Mouse (Mus musculus): Measurements from ENCODE around the gene Sbno2. TPM values are rescaled to one million over a fixed set of nuclear protein-coding genes. Genes with fewer than 3 reads are reported as not detected.

Gene Sbno2
- polyA plus RNA-seq, 1 experiment from 2014 or later: 9.6 TPM

DNA sequence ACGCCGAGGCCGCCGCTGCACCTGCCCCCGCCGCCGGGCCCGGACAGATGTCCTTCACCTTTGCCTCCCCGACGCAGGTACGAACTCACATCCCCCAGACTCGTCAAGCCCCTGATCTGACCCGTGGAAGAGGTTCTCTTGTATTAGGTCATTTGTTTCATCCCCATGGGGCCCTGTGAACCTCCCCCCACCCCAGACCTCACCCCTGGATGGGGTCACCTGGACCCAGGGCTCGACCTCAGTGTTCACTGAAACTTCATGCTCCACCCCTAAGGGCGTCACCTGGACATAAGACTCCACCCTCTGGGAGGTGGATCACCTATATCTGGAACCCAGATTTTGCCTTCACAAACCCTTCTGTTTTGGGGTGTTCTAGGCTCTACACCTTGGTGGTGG, 37.2 kb upstream of the Sbno2 start:
- no peaks in the 10 kb centered on the region for H3K9me3 ChIP-seq (replicated peaks; ENCODE audit: low read length)
- TF ChIP-seq CTCF (IDR thresholded peaks at IDR 0.05; ENCODE audit: low read depth): no peak
- DNase-seq (ENCODE audit: low spot score) (no peak), ATAC-seq (replicated peaks; ENCODE audit: low FRiP score, low read depth) (peak; percentile 1)
- H3K4me1 ChIP-seq (replicated peaks; ENCODE audit: insufficient read depth, low read length): peaks cover 26% of the 10 kb centered on the region
- peak overlapping the region; percentile 87 for H3K9ac ChIP-seq (ENCODE audit: low read depth, low read length)
- peaks cover 24% of the 10 kb centered on the region for H3K36me3 ChIP-seq (ENCODE audit: insufficient read depth, low read length)
- H3K27ac ChIP-seq: peak overlapping the region; percentile 85
- WGBS: 0% methylated on average over 15 of the region's 15 CpGs
- no peaks in the 10 kb centered on the region for H3K27me3 ChIP-seq (ENCODE audit: insufficient read depth, low read length)
- peak overlapping the region; percentile 80 for H3K4me2 ChIP-seq (ENCODE audit: low read length)
- H3K4me3 ChIP-seq (replicated peaks; ENCODE audit: low read depth, low read length): peak overlapping the region; percentile 63

DNA sequence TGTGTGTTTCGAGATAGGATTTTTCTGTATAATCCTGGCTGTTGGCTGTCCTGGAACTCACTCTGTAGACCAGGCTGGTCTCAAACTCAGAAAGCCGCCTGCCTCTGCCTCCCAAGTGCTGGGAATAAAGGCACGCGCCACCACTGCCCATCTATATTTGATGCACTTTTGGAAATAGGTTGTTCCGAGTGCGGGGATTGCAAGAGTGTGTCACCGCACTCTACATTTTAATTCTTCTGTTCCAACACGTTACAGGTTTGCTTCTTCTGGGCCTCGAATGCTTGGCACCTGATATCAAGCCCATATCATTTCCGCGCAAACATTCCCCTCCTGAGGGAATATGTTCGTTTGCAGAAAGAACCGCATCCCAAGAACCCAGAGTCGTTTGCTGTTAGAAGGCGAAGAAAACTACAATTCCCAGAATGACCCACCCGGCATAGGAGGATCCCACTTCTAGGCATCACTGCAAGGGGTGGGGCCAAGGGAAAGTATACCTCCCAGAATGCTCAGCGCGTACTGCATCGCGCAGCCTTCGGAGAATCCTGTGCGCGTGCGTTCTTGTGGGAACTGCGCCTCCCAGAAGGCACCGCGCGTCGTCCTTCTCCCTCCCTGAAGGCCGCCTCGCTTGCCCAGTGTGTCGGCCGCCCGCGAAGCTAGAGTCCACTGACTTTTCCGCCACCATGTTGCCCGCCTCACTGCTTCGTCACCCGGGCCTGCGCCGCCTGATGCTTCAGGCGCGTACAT, 36.6 kb upstream of the Sbno2 start:
- TF ChIP-seq CTCF (IDR thresholded peaks at IDR 0.05; ENCODE audit: low read depth): 0 out of 2 replicates have a peak, but pooled peaks have one; percentile 1
- peak overlapping the region; percentile 87 for H3K9ac ChIP-seq (ENCODE audit: low read depth, low read length)
- peaks cover 25% of the 10 kb centered on the region for H3K4me1 ChIP-seq (replicated peaks; ENCODE audit: insufficient read depth, low read length)
- H3K4me3 ChIP-seq (replicated peaks; ENCODE audit: low read depth, low read length): peak overlapping the region; percentile 63
- H3K9me3 ChIP-seq (replicated peaks; ENCODE audit: low read length): no peaks in the 10 kb centered on the region
- no peaks in the 10 kb centered on the region for H3K27me3 ChIP-seq (ENCODE audit: insufficient read depth, low read length)
- peak overlapping the region; percentile 80 for H3K4me2 ChIP-seq (ENCODE audit: low read length)
- H3K27ac ChIP-seq: peak overlapping the region; percentile 85
- DNase-seq (ENCODE audit: low spot score) (peak; percentile 100), ATAC-seq (replicated peaks; ENCODE audit: low FRiP score, low read depth) (peak; percentile 82)
- under 1% methylated on average over 43 of the region's 43 CpGs for WGBS
- peaks cover 24% of the 10 kb centered on the region for H3K36me3 ChIP-seq (ENCODE audit: insufficient read depth, low read length)

DNA sequence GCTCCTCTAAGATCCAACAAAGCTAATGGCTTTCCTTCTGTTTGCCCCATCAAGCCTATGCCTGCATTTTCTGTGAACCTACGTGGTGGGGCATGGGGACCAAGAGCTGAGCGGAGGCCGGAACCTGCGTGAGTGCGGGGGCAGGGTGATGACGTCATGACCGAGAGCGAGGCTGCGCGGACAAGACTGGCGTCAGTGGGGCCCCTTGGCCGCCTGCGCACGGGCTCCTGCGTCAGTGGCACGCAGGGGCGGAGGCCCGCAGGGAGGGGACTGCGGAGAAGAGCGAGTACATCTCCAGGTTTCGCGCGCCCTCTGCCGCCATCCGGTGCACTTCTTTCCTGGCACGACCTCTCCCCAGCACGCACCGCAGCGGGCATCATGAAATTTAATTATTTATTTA, 35.9 kb upstream of the Sbno2 start:
- TF ChIP-seq CTCF (IDR thresholded peaks at IDR 0.05; ENCODE audit: low read depth): peak; percentile 75
- Histone ChIP-seq H3K9ac (ENCODE audit: low read depth, low read length) (0 out of 2 replicates have a peak overlapping the region, but pooled peaks have one; percentile 40), H3K4me3 (replicated peaks; ENCODE audit: low read depth, low read length) (peak overlapping the region; percentile 63), H3K9me3 (replicated peaks; ENCODE audit: low read length) (no peaks in the 10 kb centered on the region), H3K36me3 (ENCODE audit: insufficient read depth, low read length) (peaks cover 24% of the 10 kb centered on the region), H3K4me1 (replicated peaks; ENCODE audit: insufficient read depth, low read length) (peaks cover 26% of the 10 kb centered on the region), H3K4me2 (ENCODE audit: low read length) (peak overlapping the region; percentile 80), H3K27ac (peak overlapping the region; percentile 85), H3K27me3 (ENCODE audit: insufficient read depth, low read length) (no peaks in the 10 kb centered on the region)
- under 1% methylated on average over 29 of the region's 29 CpGs for WGBS
- DNase-seq (ENCODE audit: low spot score) (peak; percentile 95), ATAC-seq (replicated peaks; ENCODE audit: low FRiP score, low read depth) (peak; percentile 53)

DNA sequence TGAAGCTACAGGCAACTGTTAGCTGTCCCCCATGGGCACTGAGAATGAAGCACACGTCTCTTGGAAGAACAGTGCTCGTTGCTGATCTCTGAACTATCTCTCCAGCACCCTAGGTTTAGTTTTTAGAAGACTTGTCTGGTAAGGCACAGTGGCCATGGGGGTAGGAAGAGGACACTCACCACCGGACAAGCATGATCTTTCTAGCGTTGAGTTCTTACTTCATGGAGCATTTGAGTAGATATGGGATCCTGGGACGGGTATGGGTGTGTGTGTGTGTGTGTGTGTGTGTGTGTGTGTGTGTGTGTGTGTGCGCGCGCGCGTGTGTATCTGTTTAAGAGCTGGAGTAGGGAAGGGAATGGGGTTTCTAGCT, 35.3 kb upstream of the Sbno2 start, which contains the start of gene Cbarp:
Gene Cbarp, minus strand, starts transcription at position 170 of the 370 bp plus-strand sequence.
- H3K4me3 ChIP-seq (replicated peaks; ENCODE audit: low read depth, low read length): peak within 1 kb of the TSS; percentile 63
- peaks cover 26% of the 10 kb centered on the region for H3K4me1 ChIP-seq (replicated peaks; ENCODE audit: insufficient read depth, low read length)
- 74% methylated on average over 10 of the region's 10 CpGs for WGBS
- no peak for ATAC-seq (replicated peaks; ENCODE audit: low FRiP score, low read depth)
- peak within 1 kb of the TSS; percentile 80 for H3K4me2 ChIP-seq (ENCODE audit: low read length)
- no peak for TF ChIP-seq CTCF (IDR thresholded peaks at IDR 0.05; ENCODE audit: low read depth)
- no peak for DNase-seq (ENCODE audit: low spot score)
- 0 out of 2 replicates have a peak within 1 kb of the TSS, but pooled peaks have one; percentile 40 for H3K9ac ChIP-seq (ENCODE audit: low read depth, low read length)
- H3K36me3 ChIP-seq (ENCODE audit: insufficient read depth, low read length): peaks cover 20% of the 10 kb centered on the region
- no peaks in the 10 kb centered on the region for H3K9me3 ChIP-seq (replicated peaks; ENCODE audit: low read length)
- peak within 1 kb of the TSS; percentile 85 for H3K27ac ChIP-seq
- no peaks in the 10 kb centered on the region for H3K27me3 ChIP-seq (ENCODE audit: insufficient read depth, low read length)

DNA sequence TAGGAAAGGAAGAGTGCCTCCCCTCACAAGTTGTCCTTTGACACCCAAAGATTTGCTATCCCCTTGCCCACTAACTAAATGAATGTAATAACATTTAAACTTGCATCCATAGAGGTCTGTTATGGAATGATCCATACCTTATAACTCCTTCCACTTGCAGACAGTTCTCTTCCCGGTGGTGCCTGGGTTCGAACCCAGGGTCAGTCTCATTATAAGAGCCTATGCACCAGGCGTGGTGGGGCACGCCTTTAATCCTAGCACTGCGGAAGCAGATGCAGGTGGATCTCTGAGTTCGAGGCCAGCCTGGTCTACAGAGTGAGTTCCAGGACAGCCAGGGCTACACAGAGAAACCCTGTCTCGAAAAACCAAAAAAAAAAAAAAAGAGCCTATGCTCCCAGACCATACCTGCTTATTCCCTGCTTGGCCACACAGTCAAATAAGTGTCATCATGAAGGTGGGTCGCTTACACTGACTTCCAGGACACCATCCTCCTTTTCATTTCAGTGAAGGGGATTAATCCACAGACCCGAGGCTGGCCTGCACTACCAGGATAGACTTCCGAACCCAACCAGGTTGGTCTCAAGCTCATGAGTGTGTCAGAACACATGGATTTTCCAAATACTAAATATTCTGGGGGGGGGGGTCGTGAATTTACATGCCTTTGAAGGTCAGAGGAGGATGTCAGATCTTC, 34.7 kb upstream of the Sbno2 start:
- no peak for ATAC-seq (replicated peaks; ENCODE audit: low FRiP score, low read depth)
- Histone ChIP-seq H3K9ac (ENCODE audit: low read depth, low read length) (no peak overlapping the region), H3K4me2 (ENCODE audit: low read length) (no peak overlapping the region), H3K4me1 (replicated peaks; ENCODE audit: insufficient read depth, low read length) (peaks cover 26% of the 10 kb centered on the region), H3K4me3 (replicated peaks; ENCODE audit: low read depth, low read length) (no peak overlapping the region), H3K36me3 (ENCODE audit: insufficient read depth, low read length) (peaks cover 16% of the 10 kb centered on the region), H3K27ac (no peak overlapping the region), H3K9me3 (replicated peaks; ENCODE audit: low read length) (no peaks in the 10 kb centered on the region), H3K27me3 (ENCODE audit: insufficient read depth, low read length) (no peaks in the 10 kb centered on the region)
- 81% methylated on average over 11 of the region's 11 CpGs for WGBS
- no peak for TF ChIP-seq CTCF (IDR thresholded peaks at IDR 0.05; ENCODE audit: low read depth)
- no peak for DNase-seq (ENCODE audit: low spot score)

DNA sequence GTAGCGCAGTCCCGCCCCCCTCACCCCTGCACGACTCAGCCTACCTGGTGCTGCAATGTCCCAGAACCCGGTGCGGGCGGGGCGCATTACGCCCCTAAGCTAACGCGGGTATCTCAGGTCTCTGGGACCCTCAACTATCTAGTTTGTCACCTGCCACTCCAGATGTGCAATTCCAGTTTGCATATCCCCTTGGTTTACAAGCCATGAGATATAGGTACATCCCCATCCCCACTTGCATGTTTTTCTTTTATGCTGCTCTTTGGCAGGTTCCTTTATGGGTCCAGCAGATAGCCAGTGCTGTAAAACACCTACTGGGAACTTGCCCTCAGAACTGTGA, 34.0 kb upstream of the Sbno2 start:
- H3K4me2 ChIP-seq (ENCODE audit: low read length): peak overlapping the region; percentile 98
- peaks cover 26% of the 10 kb centered on the region for H3K4me1 ChIP-seq (replicated peaks; ENCODE audit: insufficient read depth, low read length)
- peak overlapping the region; percentile 69; the same call in 1 of the 2 replicates for H3K27ac ChIP-seq
- ATAC-seq (replicated peaks; ENCODE audit: low FRiP score, low read depth) (no peak), DNase-seq (ENCODE audit: low spot score) (no peak)
- 3% methylated on average over 10 of the region's 10 CpGs for WGBS
- H3K9ac ChIP-seq (ENCODE audit: low read depth, low read length): peak overlapping the region; percentile 78
- no peak for TF ChIP-seq CTCF (IDR thresholded peaks at IDR 0.05; ENCODE audit: low read depth)
- no peaks in the 10 kb centered on the region for H3K9me3 ChIP-seq (replicated peaks; ENCODE audit: low read length)
- H3K27me3 ChIP-seq (ENCODE audit: insufficient read depth, low read length): no peaks in the 10 kb centered on the region
- peak overlapping the region; percentile 69 for H3K4me3 ChIP-seq (replicated peaks; ENCODE audit: low read depth, low read length)
- peaks cover 9% of the 10 kb centered on the region for H3K36me3 ChIP-seq (ENCODE audit: insufficient read depth, low read length)

All from kidney, postnatal 0 days (tissue).